Mouse (Mus musculus) heart, embryonic 12.5 days (tissue): ENCODE data around the gene Pfn3. TPM values are rescaled to one million over a fixed set of nuclear protein-coding genes. Genes with fewer than 3 reads are reported as not detected.

Experiments used
- ATAC-seq: fragments of 200-750 bp; cut with Nextera tagmentation; 2 replicates; pipeline ENCODE4 v1.8.0; 2017; ENCODE audit warnings: moderate TSS enrichment, moderate library complexity; ENCODE audit not compliant: insufficient number of reproducible peaks, low FRiP score
- H3K27ac ChIP-seq: fragments of 300-500 bp; sonication (generic); 2 replicates; pipeline ENCODE4 v1.5.1; 2016; ENCODE audit warnings: mild to moderate bottlenecking, moderate library complexity; ENCODE audit not compliant: poor library complexity, severe bottlenecking
- H3K27me3 ChIP-seq: fragments of 300-500 bp; sonication (generic); replicated peaks from 2 replicates; pipeline ENCODE4 v1.6.1; 2016; ENCODE audit warnings: mild to moderate bottlenecking, moderate library complexity
- H3K36me3 ChIP-seq: fragments of 300-500 bp; sonication (generic); 2 replicates; pipeline ENCODE4 v1.6.1; 2016; ENCODE audit warnings: mild to moderate bottlenecking, moderate library complexity
- H3K4me1 ChIP-seq: fragments of 300-500 bp; sonication (generic); replicated peaks from 2 replicates; pipeline ENCODE4 v1.6.1; 2016; ENCODE audit warnings: mild to moderate bottlenecking
- H3K4me2 ChIP-seq: fragments of 300-500 bp; sonication (generic); 2 replicates; pipeline ENCODE4 v1.6.1; 2016; ENCODE audit warnings: mild to moderate bottlenecking, moderate library complexity
- H3K4me3 ChIP-seq: fragments of 300-500 bp; sonication (generic); 2 replicates; pipeline ENCODE4 v1.5.1; 2016; ENCODE audit warnings: mild to moderate bottlenecking
- H3K9ac ChIP-seq: fragments of 300-500 bp; sonication (generic); 2 replicates; pipeline ENCODE4 v1.6.1; 2016; ENCODE audit warnings: mild to moderate bottlenecking, moderate library complexity
- H3K9me3 ChIP-seq: fragments of 300-500 bp; sonication (generic); replicated peaks from 2 replicates; pipeline ENCODE4 v1.6.1; 2016; ENCODE audit warnings: mild to moderate bottlenecking, moderate library complexity
- WGBS: fragments of 180-500 bp; shearing (Covaris S2); methylation state at CpG from one replicate; pipeline ENCODE4 v1.1.7; 2016; 5-methylcytosine and 5-hydroxymethylcytosine counted together
- polyA plus RNA-seq: library from polyadenylated mRNA; unstranded; fragments of >200 nt; fragmentation: Nextera tagmentation; extraction: Ambion mirVana; gene quantifications from 2 replicates; pipeline ENCODE4 v1.2.1, GENCODE M21; 2016

Pfn3 gene
- polyA plus RNA-seq, 1 experiment from 2014 or later, result not detected

DNA sequence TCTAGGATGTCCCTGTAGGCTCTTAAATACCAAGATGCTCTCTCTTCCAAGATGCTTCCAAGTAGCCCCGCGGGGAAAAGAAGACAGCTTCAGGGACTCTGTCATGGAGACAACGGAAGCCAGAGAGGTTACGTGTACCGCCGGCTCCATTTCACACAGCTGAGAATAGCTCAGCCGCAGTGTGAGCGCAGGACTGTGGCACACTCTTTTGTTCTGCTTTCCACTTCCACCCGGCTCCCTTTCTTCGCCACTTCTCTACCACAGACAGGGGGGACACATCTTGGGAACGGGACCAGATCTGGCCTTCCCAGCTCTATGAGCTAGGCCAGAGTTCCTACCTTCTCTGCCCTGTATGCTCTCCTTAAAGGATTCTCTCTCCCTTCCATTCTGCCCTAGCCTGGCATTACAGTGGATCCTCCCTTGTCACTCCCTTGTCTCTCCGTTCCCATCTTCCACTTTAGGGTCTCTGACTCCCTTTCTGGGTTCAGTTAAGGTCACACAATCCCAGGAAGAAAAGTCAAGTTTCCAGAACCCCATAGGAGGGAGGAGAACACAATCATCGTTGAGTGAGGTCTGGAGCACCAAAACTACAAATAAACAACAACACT, 9.1 kb downstream of the Pfn3 start:
- Histone ChIP-seq H3K27ac (no peak overlapping the region), H3K9me3 (no peaks in the 10 kb centered on the region), H3K36me3 (no peaks in the 10 kb centered on the region), H3K9ac (no peak overlapping the region), H3K4me1 (no peaks in the 10 kb centered on the region), H3K4me2 (no peak overlapping the region), H3K4me3 (no peak overlapping the region), H3K27me3 (peaks cover 84% of the 10 kb centered on the region)
- ATAC-seq, result no peak
- WGBS, result 60% methylated on average over 13 of the region's 13 CpGs

DNA sequence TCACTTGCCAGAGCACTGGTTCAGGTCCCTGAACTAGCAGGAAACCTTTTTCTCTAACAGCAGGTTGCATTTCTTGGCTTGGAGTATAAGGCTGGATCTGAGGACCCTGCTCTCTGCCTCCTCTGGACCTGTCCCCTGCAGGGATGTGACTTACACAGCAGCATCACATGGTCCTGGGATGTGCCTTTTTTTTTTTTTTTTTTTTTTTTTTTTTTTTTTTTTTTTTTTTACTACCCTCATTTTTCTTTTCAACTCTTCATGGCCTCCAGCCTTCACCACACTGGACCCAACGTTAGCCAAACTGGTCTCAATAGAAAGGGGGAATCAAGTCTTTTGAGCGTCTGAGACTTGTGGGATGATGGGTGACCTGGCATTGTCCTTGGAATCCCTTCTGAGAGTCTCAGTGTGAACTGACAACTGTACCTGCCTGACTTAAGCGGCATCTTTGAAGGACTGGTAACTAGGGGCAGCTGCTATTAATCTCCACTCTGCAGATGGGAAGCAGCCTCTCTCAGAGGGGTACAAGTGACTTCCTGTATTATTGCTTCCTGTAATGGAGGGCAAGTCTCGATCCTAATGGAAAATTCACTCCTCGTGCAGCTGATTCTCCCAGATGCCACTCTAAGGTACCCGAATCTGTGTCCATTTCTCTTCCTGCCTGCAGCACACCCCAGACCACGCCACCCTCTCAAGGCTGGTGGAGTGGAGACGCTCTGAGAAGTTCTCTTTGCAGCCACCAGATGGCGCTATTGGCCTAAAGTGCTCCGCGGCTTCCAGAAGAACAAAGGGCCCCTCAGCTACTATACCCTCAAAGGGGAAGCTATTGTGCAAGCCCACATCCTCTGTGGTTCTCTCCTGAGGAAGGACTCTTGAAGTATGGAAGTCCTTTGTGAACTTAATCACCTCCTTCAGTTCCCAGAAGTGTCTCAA, 9.9 kb downstream of the Pfn3 start:
- H3K9me3 ChIP-seq, result no peaks in the 10 kb centered on the region
- H3K27ac ChIP-seq, result no peak overlapping the region
- H3K36me3 ChIP-seq, result no peaks in the 10 kb centered on the region
- no peaks in the 10 kb centered on the region for H3K4me1 ChIP-seq
- 0 out of 2 replicates have a peak overlapping the region, but pooled peaks have one; percentile 15 for H3K4me2 ChIP-seq
- H3K27me3 ChIP-seq, result peaks cover 85% of the 10 kb centered on the region
- WGBS, result 13% methylated on average over 11 of the region's 11 CpGs
- no peak overlapping the region for H3K4me3 ChIP-seq
- ATAC-seq, result peak; percentile 63
- H3K9ac ChIP-seq, result no peak overlapping the region

DNA sequence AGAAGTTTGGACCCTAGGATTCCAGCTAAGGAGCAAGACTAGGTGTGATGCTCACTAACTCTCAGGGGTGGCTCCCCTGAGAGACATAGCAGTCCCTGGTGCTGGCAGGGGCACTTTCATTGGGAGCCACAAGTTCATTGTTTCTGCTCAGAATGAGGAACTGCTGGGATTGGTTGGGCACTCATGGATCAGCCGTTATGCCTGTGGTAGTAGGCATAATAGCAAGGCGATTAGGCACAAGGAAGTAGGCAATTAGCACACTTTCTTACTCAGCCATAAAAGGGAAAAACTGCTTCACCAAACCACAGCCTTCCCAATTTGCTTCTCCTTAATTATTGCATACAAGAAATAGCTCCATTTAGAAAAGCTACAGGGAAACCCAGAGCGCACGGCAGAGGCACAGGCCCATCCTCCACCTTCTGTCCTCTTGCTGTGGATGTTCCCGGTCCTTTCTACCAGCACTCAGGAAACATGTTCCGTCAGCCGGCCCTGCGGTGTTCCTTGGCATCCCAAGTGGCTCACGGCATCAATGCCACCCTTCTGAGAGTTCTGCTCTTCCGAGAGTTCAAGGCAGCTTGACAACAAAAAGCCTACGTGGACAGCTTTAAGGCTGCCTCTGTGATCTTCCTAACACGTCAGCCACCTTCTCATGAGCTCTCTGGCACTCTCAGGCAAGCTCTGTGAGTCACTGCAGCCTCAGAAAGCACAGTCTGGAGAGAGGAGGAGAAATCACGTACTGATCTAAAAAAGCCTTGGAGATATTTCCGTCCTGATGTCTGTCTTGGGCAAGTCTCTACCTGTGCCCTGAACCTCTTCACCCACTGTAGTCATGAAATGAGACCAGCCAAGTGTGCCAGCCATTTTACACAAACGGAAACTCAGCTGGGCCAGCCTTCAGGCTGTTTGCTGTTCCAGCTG, 10.8 kb downstream of the Pfn3 start:
- H3K36me3 ChIP-seq, result no peaks in the 10 kb centered on the region
- H3K27me3 ChIP-seq, result peaks cover 87% of the 10 kb centered on the region
- no peak for ATAC-seq
- no peak overlapping the region for H3K4me2 ChIP-seq
- 62% methylated on average over 15 of the region's 15 CpGs for WGBS
- H3K9me3 ChIP-seq, result no peaks in the 10 kb centered on the region
- no peak overlapping the region for H3K4me3 ChIP-seq
- H3K27ac ChIP-seq, result no peak overlapping the region
- no peak overlapping the region for H3K9ac ChIP-seq
- H3K4me1 ChIP-seq, result no peaks in the 10 kb centered on the region

DNA sequence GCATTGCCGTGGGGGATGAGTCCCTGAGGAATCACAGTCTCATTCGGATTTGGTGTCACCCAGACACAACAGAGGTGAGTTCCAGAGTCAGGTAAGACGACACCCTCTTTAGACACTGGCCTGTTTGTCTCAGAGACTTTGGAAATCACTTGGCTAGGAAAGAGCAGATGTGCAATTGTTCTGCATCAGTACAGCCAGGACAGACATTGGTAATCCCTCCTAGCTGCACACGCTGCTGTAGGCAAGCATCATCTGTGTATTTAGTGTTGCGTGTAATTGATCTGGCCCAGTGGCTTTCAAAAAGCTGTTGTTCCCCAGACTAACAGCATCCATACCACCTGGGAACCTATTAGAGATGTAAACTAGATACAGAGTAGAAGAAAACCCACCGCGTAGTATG, 11.8 kb downstream of the Pfn3 start:
- 77% methylated on average over 7 of the region's 7 CpGs for WGBS
- Histone ChIP-seq H3K4me3 (no peak overlapping the region), H3K36me3 (no peaks in the 10 kb centered on the region), H3K27me3 (peaks cover 87% of the 10 kb centered on the region), H3K9ac (no peak overlapping the region), H3K9me3 (no peaks in the 10 kb centered on the region), H3K4me1 (no peaks in the 10 kb centered on the region), H3K4me2 (no peak overlapping the region), H3K27ac (no peak overlapping the region)
- ATAC-seq, result no peak

DNA sequence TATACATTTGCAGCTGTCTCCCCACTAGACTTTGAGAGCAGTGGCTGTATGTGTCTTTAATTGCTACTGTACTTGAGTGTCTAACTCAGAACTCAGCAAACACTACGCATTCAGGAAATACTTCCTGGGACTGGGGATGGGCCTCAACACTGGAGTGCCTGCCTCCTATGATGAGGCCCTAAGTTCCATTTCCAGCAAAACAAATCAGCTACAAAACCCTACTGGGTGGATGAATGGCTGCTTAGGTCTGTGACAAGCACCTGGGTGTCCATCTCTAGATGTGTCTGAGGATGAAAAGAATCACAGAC, 15.0 kb downstream of the Pfn3 start:
- H3K27me3 ChIP-seq, result peaks cover 80% of the 10 kb centered on the region

DNA sequence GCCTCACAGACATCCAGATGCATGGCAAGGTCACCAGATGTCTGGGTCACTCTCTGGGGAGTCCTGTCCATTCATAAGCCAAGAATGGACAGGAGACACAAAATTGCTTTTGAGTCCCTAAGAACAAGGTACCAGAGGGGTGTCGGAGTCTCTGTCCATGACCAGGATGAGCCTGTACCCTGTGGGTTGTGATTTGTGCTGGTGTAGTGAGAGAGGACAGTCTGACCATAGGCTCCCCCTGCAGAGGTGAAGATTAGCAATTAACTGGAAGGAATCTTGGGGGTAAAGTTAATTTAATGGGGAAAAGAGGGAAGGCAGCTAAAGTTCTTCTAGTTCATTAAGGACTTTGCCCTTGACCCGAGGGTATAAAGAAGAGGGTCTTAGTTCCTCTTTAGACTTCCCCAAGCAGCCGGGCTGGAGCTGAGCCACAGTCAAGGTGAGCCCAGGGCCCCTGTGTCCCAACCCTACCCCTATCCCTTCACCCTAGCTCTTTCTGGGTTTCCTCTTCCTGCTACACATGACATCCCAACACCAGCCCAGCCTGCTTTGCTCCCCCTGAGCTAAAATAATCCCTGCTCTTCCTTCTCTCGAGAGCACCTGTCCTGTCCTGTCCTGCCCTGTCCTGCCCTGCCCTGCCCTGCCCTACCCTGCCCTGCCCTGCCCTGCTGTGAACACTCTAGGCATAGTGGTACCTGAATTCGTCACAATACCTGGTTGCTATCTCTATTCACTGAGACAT, 15.6 kb downstream of the Pfn3 start:
- Histone ChIP-seq H3K27ac (no peak overlapping the region), H3K27me3 (peaks cover 77% of the 10 kb centered on the region), H3K4me2 (no peak overlapping the region), H3K36me3 (no peaks in the 10 kb centered on the region), H3K9me3 (no peaks in the 10 kb centered on the region), H3K4me1 (no peaks in the 10 kb centered on the region), H3K4me3 (no peak overlapping the region), H3K9ac (no peak overlapping the region)
- 56% methylated on average over 5 of the region's 5 CpGs for WGBS
- no peak for ATAC-seq

More for the DNA sequence above, 15.0 kb downstream of the Pfn3 start:
- H3K4me3 ChIP-seq, result no peak overlapping the region
- 65% methylated on average over 1 of the region's 1 CpGs for WGBS
- no peak overlapping the region for H3K9ac ChIP-seq
- no peak overlapping the region for H3K27ac ChIP-seq
- H3K4me1 ChIP-seq, result no peaks in the 10 kb centered on the region
- no peak overlapping the region for H3K4me2 ChIP-seq
- no peak for ATAC-seq
- H3K9me3 ChIP-seq, result no peaks in the 10 kb centered on the region
- no peaks in the 10 kb centered on the region for H3K36me3 ChIP-seq

DNA sequence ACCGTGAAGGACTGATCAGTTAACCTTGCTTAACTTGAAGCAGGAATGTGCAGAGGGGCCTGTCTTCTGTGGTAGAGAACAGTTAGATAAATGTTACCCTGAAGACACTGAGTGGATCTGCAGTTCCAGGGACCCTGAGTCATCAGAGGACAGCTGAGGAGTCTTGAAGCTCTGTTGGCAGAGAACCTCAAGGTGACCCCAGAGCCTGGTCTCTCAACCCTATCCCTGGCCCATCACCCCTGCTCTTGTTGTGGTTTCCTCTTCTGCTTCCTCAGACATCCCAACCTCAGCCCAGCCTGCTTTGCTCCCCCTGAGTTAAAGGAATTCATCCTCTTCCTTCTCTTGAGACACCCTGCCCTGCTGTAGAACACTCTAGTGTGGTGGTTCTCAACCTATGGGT, 16.9 kb downstream of the Pfn3 start, which contains the start of gene Slc34a1:
TSS of gene Slc34a1 (plus strand) at position 100 of the 400 bp plus-strand sequence.
- Histone ChIP-seq H3K27ac (no peak within 1 kb of the TSS), H3K36me3 (no peaks in the 10 kb centered on the region), H3K27me3 (peaks cover 63% of the 10 kb centered on the region), H3K4me3 (no peak within 1 kb of the TSS), H3K4me2 (no peak within 1 kb of the TSS), H3K9me3 (no peaks in the 10 kb centered on the region), H3K4me1 (no peaks in the 10 kb centered on the region), H3K9ac (no peak within 1 kb of the TSS)
- ATAC-seq, result no peak
- WGBS, result 70% methylated on average over 1 of the region's 1 CpGs

DNA sequence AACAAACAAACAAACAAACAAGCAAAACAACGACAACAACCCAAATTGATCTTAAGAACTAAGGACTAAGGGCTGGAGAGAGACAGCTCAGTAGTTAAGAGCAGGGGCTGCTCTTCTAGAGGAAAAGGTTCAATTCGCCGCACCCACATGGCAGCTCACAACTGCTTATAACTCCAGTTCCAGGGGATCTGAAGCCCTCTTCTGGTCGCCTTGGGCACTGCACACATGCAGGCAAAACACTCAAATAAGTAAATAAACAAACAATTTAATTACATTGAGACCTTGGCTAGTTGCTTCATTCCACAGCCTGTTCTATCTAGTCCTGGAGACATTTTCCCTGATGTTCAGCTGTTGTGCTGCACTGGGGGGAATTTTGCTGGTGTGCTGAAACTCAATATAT, 22.1 kb downstream of the Pfn3 start:
- no peak for ATAC-seq
- no peak overlapping the region for H3K4me3 ChIP-seq

DNA sequence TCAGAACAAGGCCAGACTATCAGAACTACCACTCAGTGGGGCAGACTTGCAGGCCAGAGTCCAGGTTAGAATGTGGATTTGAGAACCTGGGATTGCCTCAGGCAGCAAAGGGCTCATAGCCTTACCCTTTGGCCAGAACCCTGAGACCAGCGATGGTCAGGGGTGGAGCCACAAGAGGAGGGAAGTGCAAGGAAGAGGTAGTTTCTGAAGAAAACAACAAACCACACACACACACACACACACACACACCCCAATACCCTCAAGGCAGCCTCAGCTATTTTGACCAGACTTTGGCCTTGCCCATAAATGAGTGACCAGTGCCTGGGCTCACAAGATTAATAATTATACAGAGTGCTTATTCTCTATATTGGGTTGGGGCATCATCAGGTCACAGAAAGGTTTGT, 23.4 kb downstream of the Pfn3 start:
- ATAC-seq, result no peak
- Histone ChIP-seq H3K4me3 (no peak overlapping the region), H3K4me2 (no peak overlapping the region), H3K9ac (no peak overlapping the region), H3K27ac (no peak overlapping the region), H3K27me3 (peaks cover 20% of the 10 kb centered on the region; the same call in 1 of the 2 replicates), H3K4me1 (no peaks in the 10 kb centered on the region), H3K36me3 (no peaks in the 10 kb centered on the region), H3K9me3 (peaks cover 7% of the 10 kb centered on the region)
- 85% methylated on average over 1 of the region's 1 CpGs for WGBS

More for the DNA sequence above, 22.1 kb downstream of the Pfn3 start:
- no peak overlapping the region for H3K27ac ChIP-seq
- WGBS, result 62% methylated on average over 4 of the region's 4 CpGs
- H3K4me1 ChIP-seq, result no peaks in the 10 kb centered on the region
- no peak overlapping the region for H3K4me2 ChIP-seq
- peaks cover 7% of the 10 kb centered on the region for H3K9me3 ChIP-seq
- H3K9ac ChIP-seq, result no peak overlapping the region
- peaks cover 19% of the 10 kb centered on the region; the same call in 1 of the 2 replicates for H3K27me3 ChIP-seq
- H3K36me3 ChIP-seq, result no peaks in the 10 kb centered on the region

DNA sequence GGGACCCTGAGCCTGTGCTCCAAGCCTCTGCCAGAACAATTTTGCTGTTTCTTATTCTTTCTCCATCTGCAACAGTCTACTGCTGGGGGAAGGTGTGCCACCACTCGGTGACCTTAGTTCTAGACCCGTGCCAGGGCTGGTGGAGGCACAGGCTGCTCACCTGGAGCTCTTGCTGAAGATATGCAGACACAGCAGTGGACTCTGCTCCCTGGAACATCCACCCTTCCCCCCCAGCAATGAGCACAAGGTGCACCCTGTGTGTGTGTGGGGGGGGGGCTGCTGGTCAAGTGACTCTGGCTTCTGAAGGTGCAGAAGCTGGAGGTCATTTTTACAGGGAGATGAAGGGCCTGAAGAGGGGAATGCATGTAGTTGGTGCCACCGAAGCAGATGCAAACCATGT, 24.4 kb downstream of the Pfn3 start:
- 71% methylated on average over 3 of the region's 3 CpGs for WGBS
- Histone ChIP-seq H3K27ac (no peak overlapping the region), H3K36me3 (no peaks in the 10 kb centered on the region), H3K4me3 (no peak overlapping the region), H3K4me1 (no peaks in the 10 kb centered on the region), H3K9me3 (peaks cover 7% of the 10 kb centered on the region), H3K27me3 (peaks cover 14% of the 10 kb centered on the region; the same call in 1 of the 2 replicates), H3K4me2 (no peak overlapping the region), H3K9ac (no peak overlapping the region)
- no peak for ATAC-seq
